Mouse (Mus musculus) left cerebral cortex, postnatal 4 days (tissue): ENCODE data around the gene Polr2e. TPM values are rescaled to one million over a fixed set of nuclear protein-coding genes. Genes with fewer than 3 reads are reported as not detected.

Experiments used
- DNase-seq: peaks from one replicate; pipeline ENCODE4 v3.0.0-alpha.2; 2022
- intact Hi-C: fragments of 180-260 bp; cut with DNase I; formaldehyde crosslinking; loops from one replicate; pipeline ENCODE4 v1.15.1; 2025
- total RNA-seq, 2 experiments: library from RNA; stranded (reverse); gene quantifications; 2 replicates each; pipeline ENCODE4 v1.2.3; 2021

Gene Polr2e
- total RNA-seq, 2 experiments from 2014 or later = 63.9 to 74.2 TPM

- DNase-seq = no peak
- intact Hi-C loops = loop anchor here (5.0 kb wide), 1 partner anchor 46 kb away; the partner anchor contains the start of gene Polr2e
Measured at GRCm38 (mm10) chr10:79991099-79991498, 48.5 kb downstream of the Polr2e start.

GRCm38 (mm10) chr10:79989870-79990269 is 49.7 kb downstream of the Polr2e start:
- intact Hi-C loops = loop anchor here (5.0 to 10.0 kb wide), 2 partner anchors 47 to 125 kb away; partner anchors contain the start of genes Polr2e and Stk11
- no peak for DNase-seq

- intact Hi-C loops = loop anchor here (10.0 kb wide), 1 partner anchor 125 kb away; the partner anchor contains the start of gene Stk11
- no peak for DNase-seq
Measured at GRCm38 (mm10) chr10:79989272-79989786, 50.3 kb downstream of the Polr2e start.

GRCm38 (mm10) chr10:79988506-79989271 is 50.9 kb downstream of the Polr2e start, which contains the start of gene Cnn2:
Gene Cnn2 (plus strand): TSS chr10:79988584.
- no peak for DNase-seq
- intact Hi-C loops = loop anchor here (10.0 kb wide), 1 partner anchor 126 kb away; the partner anchor contains the start of gene Stk11

GRCm38 (mm10) chr10:79987771-79988505 is 51.7 kb downstream of the Polr2e start:
- DNase-seq = no peak
- intact Hi-C loops = loop anchor here (10.0 kb wide), 1 partner anchor 127 kb away; the partner anchor contains the start of gene Stk11

GRCm38 (mm10) chr10:79986963-79987362 is 52.6 kb downstream of the Polr2e start:
- DNase-seq = peak; percentile 91
- intact Hi-C loops = loop anchor here (10.0 kb wide), 1 partner anchor 128 kb away; the partner anchor contains the start of gene Stk11

- no peak for DNase-seq
- intact Hi-C loops = loop anchor here (10.0 kb wide), 1 partner anchor 128 kb away; the partner anchor contains the start of gene Stk11
Measured at GRCm38 (mm10) chr10:79986232-79986878, 53.2 kb downstream of the Polr2e start.

Other genes with a start within 250 kb of the Polr2e start
- under 1 TPM in 1 of 2 experiments, not detected in 1; 0.52 TPM for gene Prss57, start 248.8 kb downstream of the Polr2e start, total RNA-seq
- gene Palm, start 246.2 kb downstream of the Polr2e start, total RNA-seq = 100 to 1,000 TPM; 404 to 409 TPM
- gene Misp, start 218.8 kb downstream of the Polr2e start, total RNA-seq = under 1 TPM; 0.46 to 0.76 TPM
- gene Ptbp1, start 185.4 kb downstream of the Polr2e start, total RNA-seq = 10 to 100 TPM; 91.7 to 92.7 TPM
- gene Prtn3, start 165.3 kb downstream of the Polr2e start, total RNA-seq = 1 to 10 TPM; 6.9 to 7.0 TPM
- gene Plppr3, start 165.2 kb downstream of the Polr2e start, total RNA-seq = 100 to 1,000 TPM; 277 to 305 TPM
- not detected for gene Elane, start 153.5 kb downstream of the Polr2e start, total RNA-seq
- not detected for gene Cfd, start 148.9 kb downstream of the Polr2e start, total RNA-seq
- gene Med16, start 130.9 kb downstream of the Polr2e start, total RNA-seq = 10 to 100 TPM; 56.4 to 59.6 TPM
- not detected for gene Gm26602, start 128.9 kb downstream of the Polr2e start, total RNA-seq
- 1 to 10 TPM; 5.0 to 6.8 TPM for gene Kiss1r, start 122.8 kb downstream of the Polr2e start, total RNA-seq
- gene R3hdm4, start 118.6 kb downstream of the Polr2e start, total RNA-seq = 100 to 1,000 TPM; 307 to 309 TPM
- 1 to 10 TPM; 6.3 to 9.5 TPM for gene Arid3a, start 112.8 kb downstream of the Polr2e start, total RNA-seq
- gene Wdr18, start 79.6 kb downstream of the Polr2e start, total RNA-seq = 10 to 100 TPM; 51.7 to 55.8 TPM
- gene Grin3b, start 69.1 kb downstream of the Polr2e start, total RNA-seq = under 1 TPM; 0.12 to 0.30 TPM
- 100 to 1,000 TPM; 117 to 127 TPM for gene Tmem259, start 55.5 kb downstream of the Polr2e start, total RNA-seq
- 10 to 100 TPM; 12.4 to 17.2 TPM for gene Cnn2, start 51.2 kb downstream of the Polr2e start, total RNA-seq
- gene Abca7, start 43.3 kb downstream of the Polr2e start, total RNA-seq = 1 to 10 TPM; 7.2 to 8.1 TPM
- 1 to 10 TPM; 1.6 to 1.7 TPM for gene Arhgap45, start 23.1 kb downstream of the Polr2e start, total RNA-seq
- gene Gpx4, start 7.4 kb upstream of the Polr2e start, total RNA-seq = 100 to 1,000 TPM; 311 to 347 TPM
- gene Sbno2, start 65.8 kb upstream of the Polr2e start, total RNA-seq = 10 to 100 TPM; 28.8 to 30.8 TPM
- gene Stk11, start 76.0 kb upstream of the Polr2e start, total RNA-seq = 100 to 1,000 TPM; 100 to 111 TPM
- gene Atp5d, start 98.8 kb upstream of the Polr2e start, total RNA-seq = 100 to 1,000 TPM; 247 to 270 TPM
- gene Cbarp, start 101.0 kb upstream of the Polr2e start, total RNA-seq = 100 to 1,000 TPM; 299 to 316 TPM
- 100 to 1,000 TPM; 158 to 163 TPM for gene Midn, start 108.5 kb upstream of the Polr2e start, total RNA-seq
- gene Cirbp, start 126.2 kb upstream of the Polr2e start, total RNA-seq = 100 to 1,000 TPM; 211 to 228 TPM
- 1 to 10 TPM; 6.0 to 6.1 TPM for gene 1600002K03Rik, start 133.1 kb upstream of the Polr2e start, total RNA-seq
- 10 to 100 TPM; 25.5 to 28.6 TPM for gene Efna2, start 139.7 kb upstream of the Polr2e start, total RNA-seq
- 10 to 100 TPM; 53.9 to 55.2 TPM for gene Mum1, start 186.6 kb upstream of the Polr2e start, total RNA-seq
- 100 to 1,000 TPM; 124 to 125 TPM for gene Ndufs7, start 209.3 kb upstream of the Polr2e start, total RNA-seq
- gene Gamt, start 221.2 kb upstream of the Polr2e start, total RNA-seq = 10 to 100 TPM; 21.9 to 23.0 TPM
- 100 to 1,000 TPM; 136 to 145 TPM for gene Dazap1, start 221.7 kb upstream of the Polr2e start, total RNA-seq